Mouse (Mus musculus): ENCODE results near the gene Mfsd6.

- TF ChIP-seq CTCF (IDR thresholded peaks at IDR 0.05), result no peak
- TF ChIP-seq POLR2A (IDR thresholded peaks at IDR 0.05; ENCODE audit: insufficient read depth, low read depth, low read length), result no peak
- no peak for TF ChIP-seq EP300 (IDR thresholded peaks at IDR 0.05; ENCODE audit: insufficient read depth, low read depth, low read length)
Observed at GRCm38 (mm10) chr1:52660765-52661164, 66.5 kb downstream of the Mfsd6 start.
